Mouse (Mus musculus): ENCODE measurements around the gene Adam1a.

The Adam1a gene

DNA sequence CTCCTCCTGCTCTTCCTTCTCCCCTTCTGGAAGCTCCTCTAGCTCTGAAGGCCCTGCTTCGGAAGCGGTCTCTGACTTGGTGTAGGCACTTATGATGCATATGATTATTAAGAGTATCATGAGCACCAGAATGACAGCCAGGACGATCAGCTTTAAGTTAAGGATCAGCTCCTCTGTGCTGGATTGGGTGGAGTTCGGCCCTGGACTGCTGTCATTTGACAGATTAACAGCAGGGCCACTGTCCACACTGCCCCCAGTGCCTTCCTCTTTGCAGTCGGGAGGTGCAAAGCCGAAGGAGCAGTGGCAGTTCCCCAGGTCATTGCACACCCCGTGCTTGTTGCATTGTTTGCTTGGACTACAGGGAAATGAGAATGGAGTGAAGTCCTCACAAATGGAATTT, 44.6 kb downstream of the Adam1a start:
- DNase-seq (ENCODE audit: low spot score) = no peak

DNA sequence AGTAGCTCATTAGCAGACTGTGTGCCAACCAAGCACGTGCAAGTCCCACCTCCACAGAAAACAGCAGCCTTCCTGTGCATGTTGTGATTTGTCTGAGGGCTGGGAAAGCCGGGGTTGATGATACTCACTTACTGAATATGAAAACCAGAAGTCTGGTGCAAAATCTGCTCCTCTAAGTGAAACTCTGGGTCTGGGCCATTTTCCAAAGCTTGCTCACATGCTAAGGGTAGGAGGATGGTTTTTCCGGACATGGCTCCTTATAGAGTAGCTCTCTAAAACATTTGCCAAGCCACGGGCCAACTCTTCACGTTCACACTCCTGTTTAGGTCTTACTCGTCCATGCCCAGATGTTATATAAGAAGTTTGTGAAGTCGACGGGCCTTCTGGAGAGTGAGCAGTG, 52.0 kb downstream of the Adam1a start:
- DNase-seq (ENCODE audit: low spot score) = peak; percentile 21

DNA sequence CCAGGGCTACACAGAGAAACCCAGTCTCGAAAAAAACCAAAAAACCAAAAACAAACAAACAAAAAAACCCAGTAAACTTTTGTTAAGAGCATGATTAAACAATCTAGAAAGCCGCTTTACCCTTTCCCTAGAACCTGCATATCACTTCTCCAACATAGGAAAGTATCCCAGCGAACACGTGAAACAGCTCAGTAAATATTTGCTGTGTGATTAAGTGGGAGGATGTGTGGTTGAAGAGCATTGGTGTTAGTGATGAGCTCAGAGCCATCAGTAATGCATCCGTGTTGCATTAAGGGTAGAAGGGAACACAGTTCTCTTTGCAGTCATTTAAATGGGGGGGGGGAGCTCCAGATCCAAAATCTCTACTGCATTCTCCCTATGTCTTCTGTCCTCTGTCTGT, 60.5 kb downstream of the Adam1a start:
- no peak for DNase-seq (ENCODE audit: low spot score)

DNA sequence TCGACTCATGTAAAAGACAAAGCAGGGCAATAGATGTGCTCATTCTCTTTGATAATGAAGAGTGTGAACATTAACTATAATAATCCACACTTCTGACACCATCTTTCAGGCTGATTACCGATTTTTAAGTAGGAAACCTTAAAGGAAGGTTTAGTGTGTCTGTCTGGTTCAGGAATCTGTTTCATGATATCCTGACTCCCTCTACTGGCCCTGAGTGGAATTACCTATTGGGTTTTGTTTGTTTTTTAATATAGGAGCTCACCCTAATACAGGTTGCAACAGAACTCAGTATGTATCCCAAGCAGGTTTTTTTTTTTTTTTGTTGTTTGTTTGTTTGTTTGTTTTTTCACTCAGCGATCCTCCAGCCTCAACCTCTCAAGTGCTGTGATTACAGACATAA, 67.6 kb downstream of the Adam1a start:
- peak; percentile 90 for DNase-seq (ENCODE audit: low spot score)

DNA sequence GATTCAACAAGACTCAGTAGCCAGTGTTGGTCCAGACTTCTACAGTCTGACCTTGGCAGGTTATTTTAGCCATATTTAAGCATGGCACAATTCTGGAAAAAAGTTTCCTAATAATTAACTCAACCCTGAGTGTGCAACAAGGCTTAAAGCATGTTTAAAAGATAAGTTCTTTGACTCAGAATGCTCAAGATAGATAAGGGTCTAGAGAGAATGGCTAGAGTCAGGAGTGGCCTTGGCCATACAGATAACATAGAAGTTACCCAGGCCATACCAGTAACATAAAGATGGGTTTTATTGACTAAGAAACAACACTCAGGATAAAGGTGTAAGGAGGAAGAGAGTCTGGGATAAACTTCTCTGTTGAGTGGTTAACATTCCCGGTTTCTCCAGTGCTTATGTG, 69.2 kb downstream of the Adam1a start:
- no peak for DNase-seq (ENCODE audit: low spot score)

DNA sequence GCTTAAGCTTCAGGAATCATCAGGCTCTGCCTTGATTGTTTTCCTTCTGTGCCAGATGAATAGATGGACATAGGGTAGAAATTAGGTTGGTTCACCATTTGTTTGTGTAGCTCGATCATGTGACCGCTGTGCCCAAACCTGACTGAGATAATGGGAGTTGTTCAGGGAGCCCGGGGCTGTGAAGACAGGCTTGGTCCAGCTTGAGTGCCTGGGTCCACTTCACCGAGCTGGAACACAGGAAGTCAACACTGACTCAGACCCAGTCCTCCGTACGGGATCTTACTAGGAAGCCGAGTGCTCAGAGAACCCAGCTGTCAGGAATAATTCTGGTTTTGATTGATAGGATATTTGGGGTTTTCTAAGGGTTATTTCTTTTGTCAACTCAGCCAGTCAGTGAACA, 70.7 kb downstream of the Adam1a start:
- no peak for DNase-seq (ENCODE audit: low spot score)

DNA sequence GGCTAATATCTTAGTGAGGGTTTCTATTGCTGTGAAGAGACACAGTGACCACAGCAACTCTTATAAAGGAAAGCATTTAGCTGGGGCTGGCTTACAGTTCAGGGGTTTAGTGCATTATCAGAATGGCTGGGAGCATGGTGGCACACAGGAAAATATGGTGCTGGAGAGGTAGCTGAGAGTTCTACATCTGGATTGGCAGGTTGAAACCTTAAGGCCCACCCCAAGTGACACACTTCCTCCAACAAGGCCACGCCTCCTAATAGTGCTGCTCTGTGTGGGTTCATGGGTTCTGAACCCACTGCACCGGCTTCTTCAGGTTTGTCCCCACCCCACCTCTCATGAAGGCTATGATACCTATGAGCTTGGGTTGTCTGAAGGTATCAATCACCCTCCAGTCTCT, 72.9 kb downstream of the Adam1a start:
- DNase-seq (ENCODE audit: low spot score) = no peak

DNA sequence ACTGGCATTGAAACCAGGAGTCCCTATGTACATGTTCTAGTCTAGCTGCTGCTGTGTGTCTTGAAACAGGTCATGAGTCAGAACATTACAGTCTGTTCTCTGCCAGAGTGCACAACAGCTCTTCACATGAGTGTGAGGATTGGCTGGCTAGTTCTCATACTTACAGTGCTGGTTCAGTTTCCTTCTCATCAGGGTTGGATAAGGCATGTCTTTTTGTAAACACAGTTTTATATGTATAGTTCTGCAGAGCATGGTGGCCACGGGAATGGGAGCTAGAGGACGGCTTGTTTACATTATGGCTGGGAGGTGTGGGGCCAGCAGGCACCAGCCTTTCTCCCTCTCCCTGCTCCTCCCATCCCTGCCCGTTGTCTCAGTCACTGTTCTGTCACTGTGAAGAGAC, 75.7 kb downstream of the Adam1a start:
- DNase-seq (ENCODE audit: low spot score) = no peak
